Mouse (Mus musculus) cortical plate, adult 2 months (tissue): ENCODE data around the gene Immp2l.

Experiments used
- CTCF ChIP-seq: fragments of 200-500 bp; IDR thresholded peaks from 2 replicates; pipeline ENCODE4 v1.5.1; 2011; ENCODE audit warnings: mild to moderate bottlenecking, control low read depth, low read length; ENCODE audit not compliant: insufficient read depth; ENCODE audit errors: extremely low read depth
- POLR2A ChIP-seq: fragments of 200-500 bp; IDR thresholded peaks from 2 replicates; pipeline ENCODE4 v1.6.1; 2011; ENCODE audit warnings: mild to moderate bottlenecking, low read length, control low read depth; ENCODE audit not compliant: insufficient read depth; ENCODE audit errors: extremely low read depth

DNA sequence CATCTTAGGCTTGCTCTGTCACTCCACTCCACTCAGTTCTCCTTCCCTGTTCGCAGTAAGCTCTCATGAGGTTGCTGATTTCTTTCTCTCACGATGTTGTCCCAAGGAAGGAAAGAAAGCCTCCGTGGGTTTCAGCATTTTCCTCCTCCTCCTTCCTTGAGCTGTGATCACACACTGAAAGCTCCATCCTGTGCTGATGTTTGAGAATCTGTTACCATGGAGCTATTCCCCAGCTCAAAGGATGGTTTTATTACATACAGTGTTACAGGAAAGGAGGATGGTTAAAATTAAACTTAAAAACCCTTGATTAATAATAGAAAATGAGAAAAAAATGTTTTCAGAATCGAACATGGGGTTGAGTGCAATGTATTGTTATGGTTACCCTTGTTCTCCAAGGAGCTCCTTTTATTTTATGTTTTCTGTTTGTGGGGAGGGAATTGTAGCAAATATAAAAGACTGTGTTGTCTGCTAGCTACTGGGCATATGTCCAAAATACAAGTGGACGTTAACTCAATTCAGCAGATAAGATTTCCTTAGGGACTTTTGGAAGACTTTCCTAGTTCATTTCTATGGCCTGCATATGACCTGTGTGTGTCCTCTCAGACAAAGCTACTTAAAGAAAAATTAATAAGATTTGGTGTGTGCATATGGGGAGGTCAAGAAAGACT is 853.5 kb downstream of the Immp2l start:
- no peak for TF ChIP-seq CTCF
- no peak for TF ChIP-seq POLR2A
